Mouse (Mus musculus): ENCODE data around the gene Cpm.

- TF ChIP-seq ZC3H11A (IDR thresholded peaks at IDR 0.05; ENCODE audit: borderline replicate concordance, low read depth, low read length), result no peak
- no peak for TF ChIP-seq ZNF384 (IDR thresholded peaks at IDR 0.05; ENCODE audit: low read depth, low read length)
- no peak for TF ChIP-seq MAFK (IDR thresholded peaks at IDR 0.05; ENCODE audit: insufficient read depth, low read depth, low read length)
Measured at GRCm38 (mm10) chr10:117696021-117696826, 66.9 kb downstream of the Cpm start.
